Mouse (Mus musculus): ENCODE results near the gene Slc23a2. TPM values are rescaled to one million over a fixed set of nuclear protein-coding genes. Genes with fewer than 3 reads are reported as not detected.

Gene Slc23a2
- total RNA-seq (2022), result 10 to 100 TPM; 14.5 to 19.5 (median 16.1) TPM

- DNase-seq (ENCODE audit: low spot score), result no peak
Observed at GRCm38 (mm10) chr2:132144971-132145691, at the start of gene Slc23a2. TSS of gene Slc23a2 (minus strand) at chr2:132145108.

- DNase-seq (ENCODE audit: low spot score), result no peak
Observed at GRCm38 (mm10) chr2:132190602-132191161, 45.8 kb upstream of the Slc23a2 start.

- no peak for DNase-seq (ENCODE audit: low spot score)
Observed at GRCm38 (mm10) chr2:132183874-132184273, 39.0 kb upstream of the Slc23a2 start.

DNA sequence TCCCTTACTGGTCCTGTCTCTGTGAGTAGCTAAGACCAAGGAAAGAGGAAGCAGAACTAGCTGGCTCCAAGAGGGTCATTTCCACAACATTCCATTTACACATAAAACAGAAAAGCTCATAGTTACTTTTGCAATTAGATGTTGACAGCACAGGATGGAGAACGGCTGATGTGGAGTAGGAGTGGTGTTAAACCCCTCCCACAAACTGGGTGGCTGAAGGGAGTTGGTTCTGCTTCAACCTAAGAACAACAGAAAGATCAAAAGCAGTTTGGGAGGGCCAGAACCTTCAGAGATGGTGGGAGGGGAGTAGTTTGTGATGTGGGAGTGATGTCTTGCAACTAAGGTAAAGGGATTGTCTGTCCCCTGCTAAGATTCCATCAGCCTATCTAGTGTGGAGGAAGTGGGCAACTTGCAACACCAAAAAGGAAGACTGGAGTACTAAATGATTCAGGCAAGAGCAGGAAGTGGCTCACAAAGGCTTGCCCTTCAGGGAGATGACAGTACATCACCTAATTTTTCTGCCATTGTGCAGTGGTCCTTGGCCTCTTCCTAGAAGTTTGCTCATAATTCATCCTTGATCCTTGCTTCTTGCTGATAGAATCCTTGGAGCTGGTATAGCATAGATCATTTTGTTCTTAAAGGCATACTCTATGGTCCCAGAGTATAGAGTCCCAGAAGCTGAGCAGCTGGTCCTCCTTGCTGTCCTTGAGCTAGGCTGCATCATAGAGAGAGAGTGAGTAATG lies 35.7 kb upstream of the Slc23a2 start:
- DNase-seq (ENCODE audit: low spot score), result no peak

DNA sequence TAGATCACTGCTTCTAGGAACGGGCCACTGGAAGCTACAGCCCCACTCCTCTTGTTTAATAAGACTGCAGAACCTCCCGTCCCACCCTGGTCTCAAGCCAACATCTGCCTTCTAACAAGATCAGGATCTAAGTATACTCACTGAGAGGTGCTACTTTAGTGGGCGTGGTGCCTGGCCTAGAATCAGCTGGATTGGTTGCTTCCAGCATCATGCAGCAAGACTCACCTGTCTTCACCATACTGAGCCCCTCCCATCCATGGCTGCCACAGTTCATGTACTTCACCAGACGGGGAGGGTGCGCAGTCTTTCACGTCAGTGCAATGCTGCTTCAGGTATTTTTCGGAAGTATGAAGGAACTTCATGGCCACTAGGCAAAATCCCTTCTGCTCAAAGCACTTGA lies 34.5 kb upstream of the Slc23a2 start:
- no peak for DNase-seq (ENCODE audit: low spot score)

- no peak for DNase-seq (ENCODE audit: low spot score)
Observed at GRCm38 (mm10) chr2:132177406-132177805, 32.5 kb upstream of the Slc23a2 start.

DNA sequence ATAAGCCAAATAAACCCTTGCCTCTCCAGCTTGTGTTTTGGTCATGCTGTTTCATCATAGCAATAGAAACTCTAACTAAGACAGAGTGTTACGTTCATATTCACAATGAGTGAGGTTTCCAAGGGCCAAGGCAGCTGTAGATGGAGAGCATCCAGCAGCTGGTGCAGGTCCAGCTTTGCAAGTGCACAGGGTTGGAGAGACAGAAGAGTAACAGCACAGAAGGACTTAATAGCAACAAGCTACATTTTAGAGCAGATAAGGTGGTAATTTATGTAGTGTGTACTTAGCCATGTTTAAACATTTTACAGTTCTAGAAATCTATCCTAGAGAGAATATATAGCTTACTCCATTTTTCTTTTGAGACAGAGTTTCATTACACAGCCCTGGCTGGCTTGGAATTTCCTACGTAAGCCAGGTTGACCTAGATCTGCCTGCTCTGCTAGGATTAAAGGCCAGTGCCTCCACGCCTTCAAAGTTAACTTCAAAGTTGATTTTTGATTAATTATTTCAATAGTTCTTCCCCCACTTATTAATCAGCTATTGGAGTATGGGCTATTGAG lies 31.5 kb upstream of the Slc23a2 start:
- DNase-seq (ENCODE audit: low spot score), result peak; percentile 41

- DNase-seq (ENCODE audit: low spot score), result no peak
Observed at GRCm38 (mm10) chr2:132174048-132174447, 29.1 kb upstream of the Slc23a2 start.

- DNase-seq (ENCODE audit: low spot score), result no peak
Observed at GRCm38 (mm10) chr2:132171939-132172338, 27.0 kb upstream of the Slc23a2 start.

DNA sequence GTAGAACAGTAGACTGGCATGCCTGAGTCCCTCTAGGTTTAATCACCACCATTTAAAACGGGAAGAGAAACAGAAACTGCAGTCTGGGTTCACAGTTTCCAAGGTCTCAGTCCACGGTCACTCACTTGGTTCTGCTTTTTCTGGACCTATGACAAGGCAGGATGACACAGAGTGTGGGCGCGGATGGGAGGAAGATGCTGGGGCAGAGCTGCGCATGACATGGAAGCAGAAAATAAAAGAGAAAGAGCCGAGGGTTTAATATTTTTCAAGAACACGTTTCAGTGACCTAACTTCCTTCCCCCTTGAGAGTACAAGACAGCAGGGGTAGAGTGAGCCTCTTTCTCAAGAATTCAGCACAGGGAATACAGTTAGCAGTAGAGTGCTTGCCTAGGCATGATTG lies 24.2 kb upstream of the Slc23a2 start:
- DNase-seq (ENCODE audit: low spot score), result no peak

GRCm38 (mm10) chr2:132163626-132164025 lies 18.7 kb upstream of the Slc23a2 start:
- DNase-seq (ENCODE audit: low spot score), result no peak

DNA sequence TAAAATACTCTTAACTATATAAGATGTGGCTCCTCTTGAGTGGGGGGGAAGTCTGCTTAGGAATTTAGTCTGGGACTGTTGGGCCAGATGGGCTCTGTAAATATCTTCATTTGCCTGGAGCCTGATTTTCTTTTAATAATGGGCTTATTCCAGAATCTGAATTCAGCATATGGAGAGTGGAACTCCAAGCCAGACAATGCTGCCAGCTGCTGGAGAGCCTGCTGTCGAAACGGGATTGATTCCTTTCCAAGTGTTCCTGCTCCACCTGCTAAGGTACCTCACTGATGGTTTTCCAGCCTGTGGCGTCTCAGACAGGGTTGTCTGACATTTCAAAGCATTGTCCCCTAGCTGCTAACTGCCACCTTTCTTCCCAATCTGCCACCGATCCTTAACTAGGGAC lies 12.6 kb upstream of the Slc23a2 start:
- no peak for DNase-seq (ENCODE audit: low spot score)

DNA sequence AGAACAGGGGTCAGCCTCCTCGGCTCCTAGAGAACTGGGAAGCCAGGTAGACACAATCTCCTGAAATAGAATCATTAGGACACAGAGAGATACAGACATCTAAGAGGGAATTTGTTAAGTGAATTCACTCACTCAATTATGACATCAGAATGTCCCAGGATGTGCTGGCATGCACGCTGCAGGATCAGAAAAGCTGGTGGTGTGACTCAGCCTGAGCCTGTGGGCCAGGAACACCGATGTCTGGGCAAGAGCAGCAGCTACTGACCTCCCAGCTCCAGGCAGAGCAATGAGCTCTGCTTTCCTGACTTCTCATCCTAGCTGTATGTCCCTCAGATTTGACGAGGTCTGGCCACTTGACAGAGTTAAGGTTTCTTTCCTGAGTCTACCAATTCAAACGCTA lies 7.8 kb upstream of the Slc23a2 start:
- no peak for DNase-seq (ENCODE audit: low spot score)

DNA sequence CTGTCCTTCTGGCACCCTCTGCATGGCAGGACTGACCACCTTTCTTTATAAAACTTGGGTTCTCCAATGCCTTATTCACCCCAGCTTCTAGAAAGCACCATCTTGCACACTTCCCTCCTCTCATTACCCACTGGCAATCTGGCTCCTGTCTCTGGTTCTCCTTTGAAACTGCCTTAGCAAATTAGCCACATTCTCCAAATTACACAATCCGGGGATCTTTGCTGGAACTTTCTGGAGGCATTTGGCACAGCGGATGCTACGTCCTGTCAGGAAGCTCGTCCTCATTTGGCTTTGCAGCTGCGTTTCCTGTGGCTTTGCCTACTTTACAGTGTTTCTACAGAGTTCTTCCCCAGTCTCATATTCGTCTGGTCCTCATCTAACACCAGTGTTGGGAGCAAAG lies 6.7 kb upstream of the Slc23a2 start:
- peak; percentile 68 for DNase-seq (ENCODE audit: low spot score)

- DNase-seq (ENCODE audit: low spot score), result no peak
Observed at GRCm38 (mm10) chr2:132150926-132151325, 6.0 kb upstream of the Slc23a2 start.

GRCm38 (mm10) chr2:132146502-132146901 lies 1.6 kb upstream of the Slc23a2 start:
- DNase-seq (ENCODE audit: low spot score), result no peak

DNA sequence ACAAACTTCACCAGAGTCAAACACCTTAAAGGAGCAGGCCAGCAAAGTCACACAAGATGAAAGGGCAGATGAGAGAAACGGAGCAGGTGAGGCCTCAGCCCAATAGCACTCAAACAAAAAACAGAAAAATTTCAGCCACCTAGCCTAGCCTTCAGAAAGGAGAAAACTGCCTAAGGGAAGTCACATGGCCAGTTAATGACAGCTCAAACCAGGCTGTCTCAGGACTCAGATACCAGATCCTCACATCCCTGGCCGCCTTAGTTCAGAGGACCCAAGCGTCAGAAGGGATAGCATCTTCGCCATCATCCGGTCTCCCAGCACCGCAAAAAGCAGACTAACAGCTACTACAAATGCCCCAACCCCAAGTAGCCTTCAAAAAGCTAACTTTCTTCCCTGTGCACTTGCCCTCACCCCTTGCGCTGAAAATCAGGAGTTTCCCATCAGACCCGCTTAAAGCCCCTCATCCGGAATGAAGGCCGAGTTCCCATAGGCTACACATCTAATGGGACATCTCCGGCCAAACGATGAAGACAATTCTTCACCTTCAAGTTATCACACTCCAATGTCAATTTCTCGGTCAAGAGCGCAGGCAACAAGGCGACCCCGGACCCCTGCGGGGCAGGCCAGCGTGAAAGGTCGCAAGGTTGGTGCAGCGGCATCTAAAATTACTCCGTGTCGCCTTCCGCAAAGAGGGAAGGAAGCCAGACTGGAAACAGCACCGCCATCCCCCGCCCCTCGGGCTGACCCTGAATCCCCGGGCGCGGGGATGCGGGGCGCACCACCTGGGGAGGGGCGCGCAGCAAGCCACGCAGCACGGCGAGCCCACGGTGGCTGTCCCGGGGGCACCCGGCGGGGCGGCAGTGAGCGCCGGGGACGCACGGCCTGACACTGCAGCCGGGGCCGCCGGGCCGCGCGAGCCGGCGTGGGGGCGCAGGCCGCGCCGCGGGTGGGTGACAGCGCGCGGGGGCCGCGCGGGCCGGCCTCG lies 673 bp downstream of the Slc23a2 start:
- no peak for DNase-seq (ENCODE audit: low spot score)

GRCm38 (mm10) chr2:132142606-132143005 lies 2.3 kb downstream of the Slc23a2 start:
- DNase-seq (ENCODE audit: low spot score), result no peak

GRCm38 (mm10) chr2:132140536-132140935 lies 4.4 kb downstream of the Slc23a2 start:
- DNase-seq (ENCODE audit: low spot score), result no peak

DNA sequence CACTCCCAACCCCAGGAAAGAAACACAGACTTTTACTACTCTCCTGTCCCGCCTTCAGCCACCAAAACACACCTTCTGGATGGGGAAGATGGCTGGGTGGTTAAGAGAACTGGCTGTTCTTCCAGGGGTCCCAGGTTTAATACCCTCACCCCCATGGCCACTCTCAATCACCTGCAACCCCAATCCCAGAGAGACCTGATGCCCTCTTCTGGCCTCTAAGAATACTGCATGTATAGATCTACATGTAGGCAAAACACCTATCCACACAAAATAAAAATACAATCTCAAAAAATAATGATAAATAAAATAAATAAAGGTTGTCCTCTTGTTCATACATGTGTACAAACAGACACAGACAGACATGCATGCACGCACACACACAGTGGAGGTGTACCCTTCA lies 5.8 kb downstream of the Slc23a2 start:
- no peak for DNase-seq (ENCODE audit: low spot score)

DNA sequence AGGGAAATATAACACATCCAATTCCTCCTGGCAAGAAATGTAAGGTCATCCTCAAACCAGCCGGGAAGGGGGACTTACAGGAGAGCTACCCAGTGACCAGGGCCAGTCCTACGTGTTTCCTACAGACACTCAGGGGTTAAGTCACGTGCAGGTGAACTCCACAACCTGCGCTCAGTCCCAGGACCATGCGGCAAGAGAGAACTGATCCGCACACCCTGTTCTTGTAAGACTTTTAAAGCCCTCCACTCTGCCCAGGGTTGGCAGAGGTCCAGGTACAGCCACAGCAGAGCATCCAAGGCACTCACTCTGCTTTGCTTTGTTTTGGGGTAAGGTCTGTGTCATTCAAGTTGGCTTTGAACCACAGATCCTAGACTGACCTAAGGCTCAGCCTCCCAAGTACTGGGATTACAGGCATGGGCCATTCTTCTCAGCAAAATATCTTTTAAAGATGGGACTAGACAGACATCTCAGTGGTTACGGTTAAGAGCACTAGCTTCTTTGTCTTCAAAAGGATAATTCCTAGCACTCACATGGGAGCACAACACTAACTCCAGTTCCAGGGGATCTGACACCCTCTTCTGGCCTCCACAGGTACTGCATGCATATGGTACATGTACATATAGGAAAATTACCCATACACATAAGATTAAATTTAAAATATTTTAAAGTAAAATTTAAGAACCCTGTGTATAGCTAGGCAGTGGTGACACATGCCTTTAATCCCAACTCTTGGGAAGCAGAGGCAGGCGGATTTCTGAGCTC lies 8.9 kb downstream of the Slc23a2 start:
- DNase-seq (ENCODE audit: low spot score), result no peak
